Mouse (Mus musculus) naive thymus-derived CD4-positive, alpha-beta T cell, adult 5 months (primary cell): Measurements from ENCODE around the gene Ctxn1. TPM values are rescaled to one million over a fixed set of nuclear protein-coding genes. Genes with fewer than 3 reads are reported as not detected.

ENCODE experiments used
- polyA plus RNA-seq: library from polyadenylated mRNA; unstranded; fragments of 100-300 nt; shearing (Covaris generic); gene quantifications from one replicate; pipeline ENCODE4 v1.2.1, GENCODE M21; 2017

Ctxn1 gene
- 0.39 TPM for polyA plus RNA-seq

GRCm38 (mm10) chr8:4259125-4259804, at the start of gene Ctxn1:
Gene Ctxn1, minus strand, starts transcription at chr8:4259274.

GRCm38 (mm10) chr8:4275275-4276110, 16.4 kb upstream of the Ctxn1 start, which contains the start of gene Timm44:
Gene Timm44, minus strand, starts transcription at chr8:4275913.

GRCm38 (mm10) chr8:4252934-4253841, 5.9 kb downstream of the Ctxn1 start, which contains the start of gene Snapc2:
Gene Snapc2, plus strand, starts transcription at chr8:4253080.

DNA sequence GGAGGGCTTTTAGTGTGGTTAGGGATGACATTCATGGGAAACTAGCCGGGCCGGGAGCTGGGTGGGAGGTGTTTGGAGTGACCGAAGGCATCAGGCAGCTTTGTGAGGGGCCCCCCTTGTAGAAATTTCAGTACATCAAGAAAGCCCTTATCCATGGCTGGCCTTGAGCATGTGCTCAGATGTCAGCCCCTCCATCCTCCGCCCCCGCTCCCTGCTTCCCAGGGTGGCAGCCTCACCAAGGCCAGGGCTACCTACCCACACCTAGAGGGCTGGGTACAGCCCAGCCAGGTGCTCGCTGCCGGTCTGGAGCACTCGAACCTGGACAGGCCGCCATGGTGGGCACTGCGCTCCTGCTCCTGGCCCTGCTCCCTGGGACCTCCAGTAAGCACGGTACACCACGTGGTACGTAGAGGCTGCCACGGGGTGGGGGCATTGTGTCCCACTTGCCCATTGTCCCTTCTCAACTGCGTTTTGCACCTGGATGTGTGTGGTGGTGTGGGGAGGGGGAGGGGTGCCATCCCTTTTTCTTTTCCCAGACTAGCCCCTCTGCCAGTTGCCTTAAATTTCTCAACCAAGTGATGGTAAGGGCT, 11.0 kb downstream of the Ctxn1 start, which contains the start of gene Tgfbr3l:
Gene Tgfbr3l (plus strand): TSS at position 264 of the 590 bp plus-strand sequence.

DNA sequence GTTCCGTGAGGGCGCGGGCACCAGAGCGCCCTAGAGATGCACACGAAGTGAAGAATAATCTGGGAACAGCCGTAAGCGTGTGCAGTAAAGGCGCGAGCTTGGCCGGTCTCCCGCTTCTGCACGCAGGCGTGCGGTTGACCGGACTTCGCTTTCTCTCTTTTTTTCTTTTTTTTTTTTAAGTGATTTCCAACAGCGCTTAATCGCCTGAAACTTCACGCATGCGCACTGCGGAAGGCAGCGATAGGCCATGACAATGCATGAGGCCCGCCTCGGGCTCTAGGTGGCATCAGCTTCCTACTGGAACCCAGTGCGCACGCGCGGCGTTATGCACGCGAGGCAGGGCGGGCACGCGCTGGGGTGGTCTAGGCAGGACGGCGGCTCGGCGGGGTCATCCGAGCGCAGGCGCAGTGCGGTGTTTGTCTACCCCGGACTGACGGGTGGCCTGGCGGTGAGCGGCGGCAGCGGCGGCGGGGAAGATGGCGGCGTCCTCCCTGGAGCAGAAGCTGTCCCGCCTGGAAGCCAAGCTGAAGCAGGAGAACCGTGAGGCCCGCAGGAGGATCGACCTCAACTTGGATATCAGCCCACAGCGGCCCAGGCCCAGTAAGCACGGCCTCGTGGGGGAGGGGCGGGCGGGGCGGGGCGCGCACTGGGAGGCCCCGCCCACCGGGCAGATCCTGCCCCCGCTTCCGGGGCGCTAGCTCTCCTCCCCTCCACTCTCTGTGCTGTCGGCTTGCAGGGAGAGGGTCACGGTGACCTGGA, 20.5 kb downstream of the Ctxn1 start, which contains the start of the genes Map2k7 and Gm49320:
Gene Map2k7 (plus strand): TSS at position 307 of the 759 bp plus-strand sequence.
Gene Gm49320 (plus strand): TSS at position 432 of the 759 bp plus-strand sequence.

DNA sequence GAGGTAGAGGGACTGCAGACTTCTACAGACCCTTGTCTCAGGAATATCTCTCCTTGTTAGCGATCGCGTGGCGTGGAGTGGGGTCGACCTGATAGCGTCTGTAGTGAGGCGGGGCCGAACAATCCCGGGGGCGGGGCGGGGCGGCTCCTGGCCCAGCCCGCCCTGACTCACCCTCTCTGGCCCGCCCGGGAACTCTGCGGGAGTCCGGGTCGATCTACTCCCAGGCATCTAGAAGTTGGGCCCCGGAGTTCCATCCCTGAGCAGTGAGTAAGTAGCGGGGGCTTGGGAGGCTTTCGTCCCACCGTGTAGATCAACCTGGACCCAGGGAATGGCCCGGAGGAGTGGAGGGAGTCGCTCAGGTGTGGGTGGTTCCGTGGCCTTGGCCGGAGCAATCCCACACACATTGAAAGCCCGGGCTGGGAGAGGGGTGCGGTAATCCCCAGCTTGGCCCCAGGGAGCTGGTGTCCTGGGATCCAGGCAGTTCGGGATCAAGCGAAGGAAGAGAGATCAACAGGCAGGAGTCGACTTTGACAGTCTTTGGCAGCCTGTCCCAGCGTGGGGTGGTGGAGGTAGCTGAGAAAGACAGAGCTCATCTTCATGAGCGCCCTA, 32.2 kb downstream of the Ctxn1 start, which contains the start of gene Lrrc8e:
Gene Lrrc8e (plus strand): TSS at position 89 of the 609 bp plus-strand sequence.

GRCm38 (mm10) chr8:4216791-4217621, 42.1 kb downstream of the Ctxn1 start, which contains the start of gene Prr36:
Gene Prr36, minus strand, starts transcription at chr8:4217459.

Other genes with a start within 250 kb of the Ctxn1 start
- not detected for gene Cd209f, start 153.4 kb downstream of the Ctxn1 start, polyA plus RNA-seq
- not detected for gene Cd209g, start 125.2 kb downstream of the Ctxn1 start, polyA plus RNA-seq
- gene Evi5l, start 92.7 kb downstream of the Ctxn1 start, polyA plus RNA-seq: 16.8 TPM
- not detected for gene Prr36, start 41.8 kb downstream of the Ctxn1 start, polyA plus RNA-seq
- 0.12 TPM for gene Lrrc8e, start 32.4 kb downstream of the Ctxn1 start, polyA plus RNA-seq
- 120 TPM for gene Map2k7, start 20.5 kb downstream of the Ctxn1 start, polyA plus RNA-seq
- 0.71 TPM for gene Gm49320, start 20.4 kb downstream of the Ctxn1 start, polyA plus RNA-seq
- gene Tgfbr3l, start 11.1 kb downstream of the Ctxn1 start, polyA plus RNA-seq: 7.6 TPM
- gene Snapc2, start 6.2 kb downstream of the Ctxn1 start, polyA plus RNA-seq: 28.9 TPM
- gene Timm44, start 16.6 kb upstream of the Ctxn1 start, polyA plus RNA-seq: 57.3 TPM
- 9.9 TPM for gene Ccl25, start 65.9 kb upstream of the Ctxn1 start, polyA plus RNA-seq
- 253 TPM for gene Elavl1, start 66.1 kb upstream of the Ctxn1 start, polyA plus RNA-seq
- 27.8 TPM for gene Cers4, start 233.8 kb upstream of the Ctxn1 start, polyA plus RNA-seq